Mouse (Mus musculus) myocyte (in vitro differentiated cells): ENCODE data around the gene Dnaja2.

Experiments
- CEBPB ChIP-seq: IDR thresholded peaks from 2 replicates; pipeline ENCODE4 v1.6.1; 2011; ENCODE audit warnings: mild to moderate bottlenecking, moderate library complexity; ENCODE audit not compliant: poor library complexity, insufficient read depth, severe bottlenecking
- E2F4 ChIP-seq: IDR thresholded peaks from one replicate; pipeline ENCODE4 v1.6.1; 2011; ENCODE audit warnings: mild to moderate bottlenecking, control low read depth, moderate library complexity; ENCODE audit not compliant: insufficient read depth
- MAX ChIP-seq: IDR thresholded peaks from one replicate; pipeline ENCODE4 v1.6.1; 2011; ENCODE audit warnings: low read depth, mild to moderate bottlenecking, control low read depth
- MYOD1 ChIP-seq, 3 experiments: IDR thresholded peaks; one replicate each; pipeline ENCODE4 v1.6.1; 2011; ENCODE audit warnings: control low read depth in 2 of 3, low read depth in 2 of 3, mild to moderate bottlenecking in 2 of 3, moderate library complexity in 1 of 3; ENCODE audit not compliant: insufficient read length in 2 of 3, control insufficient read depth in 1 of 3
- MYOG ChIP-seq, 3 experiments: IDR thresholded peaks; one replicate each; pipeline ENCODE4 v1.6.1; 2011; ENCODE audit warnings: control low read depth in 2 of 3, low read depth in 2 of 3, mild to moderate bottlenecking in 2 of 3; ENCODE audit not compliant: insufficient read length in 2 of 3, control insufficient read depth in 1 of 3, insufficient read depth in 1 of 3
- POLR2A ChIP-seq: IDR thresholded peaks from one replicate; pipeline ENCODE4 v1.6.1; 2011; ENCODE audit warnings: low read depth, mild to moderate bottlenecking, control low read depth, moderate library complexity; ENCODE audit not compliant: insufficient read length
- POLR2AphosphoS2 ChIP-seq: IDR thresholded peaks from one replicate; pipeline ENCODE4 v1.6.1; 2011; ENCODE audit warnings: low read depth, control low read depth; ENCODE audit not compliant: insufficient read length
- REST ChIP-seq: IDR thresholded peaks from one replicate; pipeline ENCODE4 v1.6.1; 2011; ENCODE audit warnings: mild to moderate bottlenecking, control low read depth, moderate library complexity; ENCODE audit not compliant: insufficient read depth, insufficient read length
- SRF ChIP-seq: IDR thresholded peaks from one replicate; pipeline ENCODE4 v1.6.1; 2011; ENCODE audit warnings: low read depth; ENCODE audit not compliant: control insufficient read depth, insufficient read length
- TCF12 ChIP-seq: IDR thresholded peaks from one replicate; pipeline ENCODE4 v1.6.1; 2011; ENCODE audit warnings: mild to moderate bottlenecking, control low read depth; ENCODE audit not compliant: poor library complexity, insufficient read depth, severe bottlenecking
- TCF3 ChIP-seq: IDR thresholded peaks from one replicate; pipeline ENCODE4 v1.6.1; 2011; ENCODE audit warnings: low read depth, control low read depth; ENCODE audit not compliant: insufficient read length
- USF1 ChIP-seq: IDR thresholded peaks from one replicate; pipeline ENCODE4 v1.6.1; 2011; ENCODE audit warnings: low read depth, mild to moderate bottlenecking, control low read depth, moderate library complexity

GRCm38 (mm10) chr8:85604201-85604600, 49.1 kb upstream of the Dnaja2 start:
- no peak for TF ChIP-seq POLR2A
- TF ChIP-seq TCF12, result no peak
- TF ChIP-seq TCF3, result no peak
- TF ChIP-seq MAX, result no peak
- no peak for TF ChIP-seq USF1
- no peak for TF ChIP-seq POLR2AphosphoS2
- no peak for TF ChIP-seq E2F4
- no peak for TF ChIP-seq MYOG (IDR thresholded peaks at IDR 0.05; ENCODE audit: control insufficient read depth in 1 of 3, insufficient read depth in 1 of 3, insufficient read length in 2 of 3, low read depth in 2 of 3)
- TF ChIP-seq CEBPB, result no peak
- no peak for TF ChIP-seq MYOD1 (IDR thresholded peaks at IDR 0.05; ENCODE audit: control insufficient read depth in 1 of 3, insufficient read length in 2 of 3, low read depth in 2 of 3)
- TF ChIP-seq SRF, result no peak
- no peak for TF ChIP-seq REST
